Mouse (Mus musculus) liver, embryonic 13.5 days (tissue): ENCODE results near the gene Nebl. TPM values are rescaled to one million over a fixed set of nuclear protein-coding genes. Genes with fewer than 3 reads are reported as not detected.

Experiments
- ATAC-seq: fragments of 200-750 bp; cut with Nextera tagmentation; 2 replicates; pipeline ENCODE4 v1.8.0; 2017; ENCODE audit warnings: low read depth, mild to moderate bottlenecking, moderate number of reproducible peaks, moderate library complexity
- DNase-seq: peaks from one replicate; pipeline ENCODE4 v3.0.0; 2022
- H3K27ac ChIP-seq: fragments of 300-500 bp; sonication (generic); 2 replicates; pipeline ENCODE4 v1.5.1; 2015; ENCODE audit warnings: moderate library complexity, mild to moderate bottlenecking, inconsistent platforms
- H3K27me3 ChIP-seq: fragments of 300-500 bp; sonication (generic); 2 replicates; pipeline ENCODE4 v1.6.1; 2015; ENCODE audit warnings: mild to moderate bottlenecking, inconsistent platforms
- H3K36me3 ChIP-seq: fragments of 300-500 bp; sonication (generic); 2 replicates; pipeline ENCODE4 v1.6.1; 2015; ENCODE audit warnings: mild to moderate bottlenecking, inconsistent platforms
- H3K4me1 ChIP-seq: fragments of 300-500 bp; sonication (generic); replicated peaks from 2 replicates; pipeline ENCODE4 v1.6.1; 2015; ENCODE audit warnings: inconsistent platforms
- H3K4me2 ChIP-seq: fragments of 300-500 bp; sonication (generic); 2 replicates; pipeline ENCODE4 v1.6.1; 2015; ENCODE audit warnings: inconsistent platforms, mild to moderate bottlenecking, moderate library complexity
- H3K4me3 ChIP-seq: fragments of 300-500 bp; sonication (generic); replicated peaks from 2 replicates; pipeline ENCODE4 v1.5.1; 2015; ENCODE audit warnings: mild to moderate bottlenecking, inconsistent platforms
- H3K9ac ChIP-seq: fragments of 300-500 bp; sonication (generic); 2 replicates; pipeline ENCODE4 v1.6.1; 2015; ENCODE audit warnings: mild to moderate bottlenecking, inconsistent platforms
- H3K9me3 ChIP-seq: fragments of 300-500 bp; sonication (generic); replicated peaks from 2 replicates; pipeline ENCODE4 v1.6.1; 2016; ENCODE audit warnings: inconsistent platforms
- WGBS: fragments of 180-500 bp; shearing (Covaris S2); methylation state at CpG from one replicate; pipeline ENCODE4 v1.1.7; 2015; ENCODE audit not compliant: insufficient replicate concordance; 5-methylcytosine and 5-hydroxymethylcytosine counted together
- polyA plus RNA-seq: library from polyadenylated mRNA; unstranded; fragments of >200 nt; fragmentation: Nextera tagmentation; extraction: Ambion mirVana; gene quantifications from 2 replicates; pipeline ENCODE4 v1.2.1, GENCODE M21; 2015

Gene Nebl
- polyA plus RNA-seq, 1 experiment from 2014 or later = 0.33 TPM

GRCm38 (mm10) chr2:17610259-17610658, 121.0 kb downstream of the Nebl start:
- Histone ChIP-seq H3K4me2 (no peak overlapping the region), H3K36me3 (no peaks in the 10 kb centered on the region), H3K27ac (no peak overlapping the region), H3K4me1 (no peaks in the 10 kb centered on the region), H3K27me3 (no peaks in the 10 kb centered on the region), H3K4me3 (no peak overlapping the region), H3K9ac (no peak overlapping the region), H3K9me3 (no peaks in the 10 kb centered on the region)
- DNase-seq (no peak), ATAC-seq (no peak)
- WGBS = 49% methylated on average over 3 of the region's 3 CpGs

GRCm38 (mm10) chr2:17603573-17603972, 127.7 kb downstream of the Nebl start:
- Histone ChIP-seq H3K9ac (no peak overlapping the region), H3K27me3 (no peaks in the 10 kb centered on the region), H3K9me3 (no peaks in the 10 kb centered on the region), H3K4me2 (no peak overlapping the region), H3K4me1 (no peaks in the 10 kb centered on the region), H3K4me3 (no peak overlapping the region), H3K36me3 (no peaks in the 10 kb centered on the region), H3K27ac (no peak overlapping the region)
- no peak for DNase-seq
- WGBS = 58% methylated on average over 4 of the region's 4 CpGs
- ATAC-seq = no peak

- H3K4me1 ChIP-seq = no peaks in the 10 kb centered on the region
- H3K27ac ChIP-seq = no peak overlapping the region
- no peaks in the 10 kb centered on the region for H3K36me3 ChIP-seq
- H3K4me2 ChIP-seq = no peak overlapping the region
- 72% methylated on average over 2 of the region's 2 CpGs for WGBS
- DNase-seq (no peak), ATAC-seq (no peak)
- no peak overlapping the region for H3K4me3 ChIP-seq
- no peaks in the 10 kb centered on the region for H3K9me3 ChIP-seq
- no peaks in the 10 kb centered on the region for H3K27me3 ChIP-seq
- H3K9ac ChIP-seq = no peak overlapping the region
These were observed 130.6 kb downstream of the Nebl start for GRCm38 (mm10) chr2:17600652-17601051.

GRCm38 (mm10) chr2:17599860-17600259, 131.4 kb downstream of the Nebl start:
- ATAC-seq = no peak

GRCm38 (mm10) chr2:17597932-17598331, 133.3 kb downstream of the Nebl start:
- Histone ChIP-seq H3K4me1 (no peaks in the 10 kb centered on the region), H3K4me2 (no peak overlapping the region), H3K9me3 (no peaks in the 10 kb centered on the region), H3K27me3 (no peaks in the 10 kb centered on the region), H3K36me3 (no peaks in the 10 kb centered on the region), H3K9ac (no peak overlapping the region), H3K4me3 (no peak overlapping the region), H3K27ac (no peak overlapping the region)
- DNase-seq = no peak
- WGBS = 32% methylated on average over 2 of the region's 2 CpGs
- no peak for ATAC-seq

More at GRCm38 (mm10) chr2:17599860-17600259, 131.4 kb downstream of the Nebl start:
- no peaks in the 10 kb centered on the region for H3K27me3 ChIP-seq
- H3K27ac ChIP-seq = no peak overlapping the region
- WGBS = 57% methylated on average over 4 of the region's 4 CpGs
- no peak overlapping the region for H3K4me2 ChIP-seq
- H3K9ac ChIP-seq = no peak overlapping the region
- H3K4me1 ChIP-seq = no peaks in the 10 kb centered on the region
- no peaks in the 10 kb centered on the region for H3K9me3 ChIP-seq
- no peak overlapping the region for H3K4me3 ChIP-seq
- DNase-seq = no peak
- no peaks in the 10 kb centered on the region for H3K36me3 ChIP-seq

GRCm38 (mm10) chr2:17589669-17590068, 141.6 kb downstream of the Nebl start:
- 52% methylated on average over 3 of the region's 3 CpGs for WGBS
- no peak for ATAC-seq

GRCm38 (mm10) chr2:17585329-17585992, 145.8 kb downstream of the Nebl start:
- H3K4me2 ChIP-seq = no peak overlapping the region
- no peaks in the 10 kb centered on the region for H3K27me3 ChIP-seq
- no peak overlapping the region for H3K4me3 ChIP-seq
- ATAC-seq = no peak
- H3K9ac ChIP-seq = no peak overlapping the region
- H3K4me1 ChIP-seq = no peaks in the 10 kb centered on the region
- no peak for DNase-seq
- no peaks in the 10 kb centered on the region for H3K9me3 ChIP-seq
- no peaks in the 10 kb centered on the region for H3K36me3 ChIP-seq
- H3K27ac ChIP-seq = no peak overlapping the region
- WGBS = 69% methylated on average over 6 of the region's 6 CpGs

More at GRCm38 (mm10) chr2:17589669-17590068, 141.6 kb downstream of the Nebl start:
- Histone ChIP-seq H3K4me2 (no peak overlapping the region), H3K4me1 (no peaks in the 10 kb centered on the region), H3K27me3 (no peaks in the 10 kb centered on the region), H3K36me3 (no peaks in the 10 kb centered on the region), H3K4me3 (no peak overlapping the region), H3K9me3 (no peaks in the 10 kb centered on the region), H3K27ac (no peak overlapping the region), H3K9ac (no peak overlapping the region)
- DNase-seq = no peak

- Histone ChIP-seq H3K4me1 (no peaks in the 10 kb centered on the region), H3K27me3 (no peaks in the 10 kb centered on the region), H3K27ac (no peak overlapping the region), H3K4me2 (no peak overlapping the region), H3K4me3 (no peak overlapping the region), H3K9me3 (no peaks in the 10 kb centered on the region), H3K36me3 (no peaks in the 10 kb centered on the region), H3K9ac (no peak overlapping the region)
- DNase-seq = no peak
- ATAC-seq = no peak
- WGBS = 44% methylated on average over 3 of the region's 3 CpGs
These were observed 155.6 kb downstream of the Nebl start for GRCm38 (mm10) chr2:17575648-17576047.

GRCm38 (mm10) chr2:17571716-17572115, 159.5 kb downstream of the Nebl start:
- no peak for ATAC-seq
- Histone ChIP-seq H3K4me1 (no peaks in the 10 kb centered on the region), H3K9ac (no peak overlapping the region), H3K9me3 (no peaks in the 10 kb centered on the region), H3K4me3 (no peak overlapping the region), H3K27ac (no peak overlapping the region), H3K36me3 (no peaks in the 10 kb centered on the region), H3K27me3 (no peaks in the 10 kb centered on the region), H3K4me2 (no peak overlapping the region)
- 33% methylated on average over 2 of the region's 2 CpGs for WGBS
- DNase-seq = no peak

GRCm38 (mm10) chr2:17558889-17559742, 172.1 kb downstream of the Nebl start:
- Histone ChIP-seq H3K36me3 (no peaks in the 10 kb centered on the region), H3K4me1 (no peaks in the 10 kb centered on the region), H3K27ac (no peak overlapping the region), H3K4me2 (no peak overlapping the region), H3K27me3 (no peaks in the 10 kb centered on the region), H3K9me3 (no peaks in the 10 kb centered on the region), H3K4me3 (no peak overlapping the region), H3K9ac (no peak overlapping the region)
- DNase-seq = no peak
- no peak for ATAC-seq
- WGBS = 50% methylated on average over 4 of the region's 4 CpGs

- Histone ChIP-seq H3K9ac (no peak overlapping the region), H3K4me1 (no peaks in the 10 kb centered on the region), H3K27me3 (no peaks in the 10 kb centered on the region), H3K9me3 (no peaks in the 10 kb centered on the region), H3K4me3 (no peak overlapping the region), H3K27ac (no peak overlapping the region), H3K36me3 (no peaks in the 10 kb centered on the region), H3K4me2 (no peak overlapping the region)
- ATAC-seq (no peak), DNase-seq (no peak)
- WGBS = 36% methylated on average over 4 of the region's 4 CpGs
These were observed 181.2 kb downstream of the Nebl start for GRCm38 (mm10) chr2:17549895-17550558.
